Mouse (Mus musculus) induced T-regulatory cell, adult 2 months (primary cell): Measurements from ENCODE around the gene Zfp428.
"Not testable (repeated sequence)": the region's sequence is repeated elsewhere in the genome, so short reads cannot be mapped to it uniquely, and the experiment has no call there.

Source experiments
- DNase-seq: peaks from one replicate; pipeline ENCODE4 v3.0.0-alpha.2; 2012; ENCODE audit warnings: low read depth

The Zfp428 gene

GRCm38 (mm10) chr7:24520054-24520453, 13.2 kb downstream of the Zfp428 start:
- DNase-seq = not testable (repeated sequence)

- no peak for DNase-seq
These were observed 16.0 kb downstream of the Zfp428 start for GRCm38 (mm10) chr7:24522805-24523204.

DNA sequence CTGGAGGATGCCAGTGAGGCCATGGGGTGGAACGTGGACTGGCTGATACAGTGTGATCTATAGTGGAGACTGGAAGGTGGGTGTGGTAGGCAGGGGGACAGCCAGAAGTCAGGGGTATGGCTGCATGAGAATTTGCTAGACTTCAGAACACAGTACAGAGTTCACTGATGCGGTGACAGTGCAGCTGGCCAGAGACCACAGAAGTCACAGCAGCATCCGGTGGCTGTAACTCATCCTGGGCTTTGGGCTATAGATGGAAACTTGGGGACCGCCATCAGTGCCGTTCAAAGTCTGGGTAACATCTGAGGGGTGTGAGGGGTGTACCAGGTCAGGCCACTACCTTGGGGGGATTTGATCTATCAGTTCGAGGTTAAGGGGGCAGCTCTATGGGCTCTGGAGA, 16.9 kb downstream of the Zfp428 start:
- DNase-seq = no peak

DNA sequence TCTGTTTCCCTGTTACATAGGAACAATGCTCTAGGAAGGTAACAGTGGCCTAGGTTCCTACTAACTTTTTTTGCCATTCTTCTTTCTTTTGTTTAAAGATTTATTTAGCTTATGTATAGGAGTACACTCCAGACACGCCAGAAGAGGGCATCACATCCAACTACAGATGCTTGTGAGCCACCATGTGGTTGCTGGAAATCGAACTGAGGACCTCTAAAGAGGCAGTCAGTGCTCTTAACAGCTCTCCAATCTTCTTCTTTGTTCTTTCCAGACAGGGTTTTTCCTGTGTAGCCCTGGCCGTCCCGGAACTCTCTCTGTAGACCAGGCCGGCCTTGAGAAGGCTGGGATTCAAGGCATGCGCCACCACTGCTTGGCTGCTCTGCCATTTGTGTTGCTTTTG, 18.2 kb downstream of the Zfp428 start:
- DNase-seq = no peak

GRCm38 (mm10) chr7:24525686-24526420, 19.0 kb downstream of the Zfp428 start:
- no peak for DNase-seq

DNA sequence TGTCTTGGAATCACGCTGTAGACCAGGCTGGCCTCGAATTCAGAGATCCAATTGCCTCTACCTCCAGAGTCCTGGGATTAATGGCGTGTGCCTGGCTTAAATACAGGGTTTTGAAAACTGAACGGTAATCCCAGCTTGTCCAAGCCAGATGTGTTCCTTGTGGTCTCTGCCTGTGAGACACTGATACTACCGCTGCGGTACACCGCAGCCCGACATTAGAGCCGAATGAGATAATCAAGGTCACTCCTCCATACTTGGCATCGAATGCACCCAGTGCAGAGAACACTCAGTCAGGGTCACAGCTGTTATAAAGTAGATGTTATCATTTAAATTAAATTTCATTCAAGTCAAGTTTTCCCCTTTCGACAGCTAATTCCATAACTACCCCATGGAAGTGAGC, 22.1 kb downstream of the Zfp428 start:
- no peak for DNase-seq

DNA sequence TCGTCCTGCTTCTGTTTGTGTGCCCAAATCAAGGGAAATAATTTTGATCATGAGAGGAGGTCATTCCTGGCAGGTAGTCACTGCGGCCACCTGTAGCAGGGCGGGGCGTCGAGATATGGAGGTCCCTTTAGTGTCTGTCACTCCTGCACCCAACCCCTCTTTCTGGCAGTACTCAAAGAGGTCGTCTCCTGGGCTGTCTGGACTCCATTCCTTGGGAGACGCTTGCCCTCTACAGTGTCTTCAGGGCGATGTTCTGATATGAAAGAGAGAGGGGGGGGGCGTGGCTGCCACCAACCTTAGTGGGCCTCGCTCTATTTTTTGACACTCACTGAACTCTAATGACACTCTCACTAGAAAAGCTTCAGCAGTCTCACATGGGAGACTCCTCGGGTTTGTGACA, 22.8 kb downstream of the Zfp428 start:
- no peak for DNase-seq

- peak; percentile 100 for DNase-seq
These were observed 23.5 kb downstream of the Zfp428 start, which contains the start of gene Irgq for GRCm38 (mm10) chr7:24530062-24530931. Gene Irgq (plus strand): TSS chr7:24530689.

DNA sequence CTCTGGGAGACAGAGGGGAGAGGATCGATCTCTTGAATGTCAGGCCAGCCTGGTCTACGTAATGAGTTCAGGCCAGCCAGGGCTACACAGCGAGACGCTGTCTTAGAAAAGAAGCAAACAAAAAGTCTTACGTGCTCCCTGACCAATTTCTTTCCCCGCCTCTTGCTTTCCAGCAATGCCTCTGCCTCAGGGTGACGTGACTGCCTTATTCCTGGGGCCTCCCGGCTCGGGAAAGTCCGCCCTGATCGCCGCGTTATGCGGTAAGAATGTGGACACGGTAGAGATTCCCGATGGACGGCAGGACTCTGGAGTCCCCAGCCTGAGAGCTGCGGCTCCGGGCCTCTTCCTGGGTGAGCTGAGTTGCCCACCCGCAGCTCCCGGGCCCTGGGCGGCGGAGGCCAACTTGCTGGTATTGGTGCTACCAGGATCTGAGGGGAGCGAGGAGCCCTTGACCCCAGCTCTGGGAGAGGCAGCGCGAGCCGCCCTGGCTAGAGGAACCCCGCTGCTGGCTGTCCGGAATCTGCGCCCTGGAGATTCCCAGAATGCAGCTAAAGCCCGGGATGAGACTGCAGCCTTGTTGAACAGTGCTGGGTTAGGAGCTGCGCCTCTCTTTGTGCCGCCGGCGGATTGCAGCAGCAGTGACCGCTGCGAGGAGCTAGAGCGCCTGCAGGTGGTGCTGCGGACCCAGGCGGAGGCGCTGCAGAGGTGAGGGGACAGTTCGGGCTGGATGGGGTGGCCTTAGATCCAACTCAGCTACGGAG, 24.6 kb downstream of the Zfp428 start:
- DNase-seq = peak; percentile 72

DNA sequence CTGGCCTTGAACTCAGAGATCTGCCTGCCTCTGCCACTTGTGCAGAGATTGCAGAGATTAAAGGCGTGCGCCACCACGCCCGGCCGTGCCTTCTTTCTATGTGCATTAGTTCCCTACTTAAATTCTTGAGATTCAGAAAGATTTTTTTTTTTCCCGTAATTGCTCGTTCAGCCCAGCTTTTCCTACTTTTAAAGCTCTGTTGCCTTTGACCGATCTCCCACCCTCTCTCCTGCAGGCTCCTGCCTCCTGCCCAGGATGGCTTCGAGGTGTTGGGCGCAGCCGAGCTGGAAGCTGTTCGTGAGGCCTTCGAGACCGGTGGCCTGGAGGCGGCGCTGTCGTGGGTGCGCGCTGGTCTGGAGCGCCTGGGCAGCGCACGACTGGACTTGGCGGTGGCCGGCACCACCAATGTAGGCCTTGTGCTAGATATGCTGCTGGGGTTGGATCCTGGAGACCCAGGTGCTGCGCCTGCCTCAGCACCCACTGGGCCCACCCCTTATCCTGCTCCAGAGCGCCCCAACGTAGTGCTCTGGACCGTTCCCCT, 26.3 kb downstream of the Zfp428 start:
- no peak for DNase-seq

DNA sequence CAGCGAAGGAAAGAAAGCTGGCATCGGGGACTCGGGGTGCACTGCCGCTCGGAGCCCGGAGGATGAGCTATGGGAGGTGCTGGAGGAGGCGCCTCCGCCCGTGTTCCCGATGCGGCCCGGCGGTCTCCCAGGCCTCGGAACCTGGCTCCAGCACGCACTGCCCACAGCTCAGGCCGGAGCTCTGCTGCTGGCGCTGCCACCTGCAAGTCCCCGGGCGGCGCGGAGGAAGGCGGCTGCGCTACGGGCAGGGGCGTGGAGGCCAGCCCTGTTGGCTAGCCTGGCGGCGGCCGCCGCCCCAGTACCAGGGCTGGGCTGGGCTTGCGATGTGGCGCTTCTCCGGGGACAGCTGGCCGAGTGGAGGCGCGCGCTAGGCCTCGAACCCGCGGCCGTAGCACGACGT, 27.0 kb downstream of the Zfp428 start:
- no peak for DNase-seq

GRCm38 (mm10) chr7:24534301-24534700, 27.5 kb downstream of the Zfp428 start:
- DNase-seq = no peak

GRCm38 (mm10) chr7:24537081-24537480, 30.3 kb downstream of the Zfp428 start:
- no peak for DNase-seq

DNA sequence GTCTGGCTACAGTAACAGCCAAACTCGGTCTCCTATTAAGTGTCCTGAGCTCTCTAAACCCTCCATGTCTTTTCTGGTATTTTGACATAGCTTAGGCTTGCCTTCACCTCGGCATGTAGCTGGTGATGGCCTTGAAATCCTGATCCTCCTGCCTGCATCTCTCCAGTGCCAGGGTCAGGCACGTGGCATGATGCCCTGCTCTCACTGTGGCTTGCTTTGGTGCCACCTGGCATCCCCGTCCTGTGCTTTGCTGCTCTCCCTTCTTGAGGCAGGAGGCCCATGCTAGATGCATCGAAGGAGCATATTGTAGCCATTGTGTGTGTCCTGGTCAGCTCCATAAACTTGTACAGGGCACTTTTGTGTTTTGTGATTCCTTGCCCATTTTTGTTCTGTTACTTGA, 30.8 kb downstream of the Zfp428 start:
- DNase-seq = no peak

- DNase-seq = no peak
These were observed 31.3 kb downstream of the Zfp428 start for GRCm38 (mm10) chr7:24538154-24538553.

GRCm38 (mm10) chr7:24538701-24539100, 31.9 kb downstream of the Zfp428 start:
- DNase-seq = no peak

GRCm38 (mm10) chr7:24539686-24540085, 32.9 kb downstream of the Zfp428 start:
- no peak for DNase-seq

DNA sequence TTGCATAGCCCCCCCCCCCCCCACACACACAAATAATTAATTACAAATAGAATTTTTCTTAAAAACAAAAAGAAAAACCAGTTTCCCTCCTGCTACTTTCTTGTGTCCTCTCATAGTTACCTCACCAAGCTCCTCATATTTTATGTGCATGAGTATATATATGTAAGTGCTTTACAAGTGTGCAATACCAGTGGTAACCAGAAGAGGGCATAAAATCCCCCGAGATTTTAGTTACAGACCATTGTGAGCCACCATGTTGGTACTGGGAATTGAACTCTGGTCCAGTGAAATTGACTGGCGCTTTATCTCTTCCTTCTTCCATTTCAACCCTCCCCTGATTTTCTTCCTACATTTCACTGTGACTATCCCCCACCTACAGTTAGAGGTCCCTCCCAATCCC, 37.7 kb downstream of the Zfp428 start:
- peak; percentile 67 for DNase-seq

GRCm38 (mm10) chr7:24546068-24546614, 39.3 kb downstream of the Zfp428 start, which contains the start of the genes Pinlyp and Xrcc1:
Gene Pinlyp (minus strand): TSS chr7:24546118.
Gene Xrcc1 (plus strand): TSS chr7:24546289.
- no peak for DNase-seq

DNA sequence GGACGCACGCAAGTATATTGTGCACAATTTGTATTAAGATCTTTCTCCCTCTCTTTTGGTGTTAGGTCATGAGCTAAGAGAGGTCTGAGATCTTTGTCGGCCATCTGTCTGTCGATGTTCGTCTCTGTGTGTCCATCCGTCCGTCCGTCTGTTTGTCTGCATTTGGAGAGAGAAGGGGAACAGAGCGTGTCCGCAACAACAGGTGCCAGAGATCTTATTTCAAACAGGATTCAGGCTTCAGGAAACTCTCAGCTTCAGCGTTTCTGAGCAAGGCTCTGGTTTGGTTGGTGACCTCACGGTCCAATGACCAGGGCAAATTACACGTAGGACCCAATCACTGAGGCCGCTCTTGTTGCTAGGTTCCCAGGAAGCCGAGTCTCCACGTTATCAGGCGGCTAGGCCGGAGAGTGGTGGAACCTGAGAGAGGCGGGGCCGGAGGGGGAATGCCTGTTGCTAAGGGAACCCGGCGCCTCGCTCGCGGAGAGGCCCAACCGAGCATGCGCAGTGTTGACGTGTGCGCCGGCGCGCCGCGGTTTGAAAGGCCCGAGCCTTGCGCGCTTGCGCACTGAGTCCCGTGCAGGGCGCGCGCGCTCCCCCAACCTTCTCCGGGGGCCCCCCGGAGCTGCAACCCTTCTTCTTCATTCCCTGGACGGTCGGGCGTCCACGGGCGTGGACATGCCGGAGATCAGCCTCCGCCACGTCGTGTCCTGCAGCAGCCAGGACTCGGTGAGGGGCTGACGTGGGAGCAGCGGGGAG, 40.0 kb downstream of the Zfp428 start:
- peak; percentile 99 for DNase-seq

DNA sequence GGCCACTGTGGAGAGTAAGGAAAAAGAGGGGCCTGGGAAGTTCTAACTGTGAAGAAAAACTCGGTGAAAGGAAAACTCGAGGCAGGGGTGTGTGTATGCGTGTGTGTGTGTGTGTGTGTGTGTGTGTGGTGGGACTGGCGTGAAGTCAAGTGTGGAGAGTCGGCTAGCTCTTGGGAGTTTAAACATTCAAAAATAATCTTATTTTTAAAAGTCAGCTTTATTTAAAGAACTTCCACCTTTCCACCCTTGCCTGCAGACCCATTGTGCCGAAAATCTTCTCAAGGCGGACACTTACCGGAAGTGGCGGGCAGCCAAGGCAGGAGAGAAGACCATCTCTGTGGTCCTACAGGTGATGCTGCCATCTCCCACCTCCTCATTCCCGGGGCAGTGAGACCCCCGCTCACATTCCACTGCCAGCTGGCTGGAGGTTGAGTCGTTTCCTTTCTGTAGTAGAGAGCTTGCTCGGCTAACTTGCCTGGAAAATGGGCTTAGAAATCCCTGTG, 40.8 kb downstream of the Zfp428 start:
- peak; percentile 13 for DNase-seq
